Mouse (Mus musculus): Measurements from ENCODE around the gene Stxbp6.

The Stxbp6 gene

DNA sequence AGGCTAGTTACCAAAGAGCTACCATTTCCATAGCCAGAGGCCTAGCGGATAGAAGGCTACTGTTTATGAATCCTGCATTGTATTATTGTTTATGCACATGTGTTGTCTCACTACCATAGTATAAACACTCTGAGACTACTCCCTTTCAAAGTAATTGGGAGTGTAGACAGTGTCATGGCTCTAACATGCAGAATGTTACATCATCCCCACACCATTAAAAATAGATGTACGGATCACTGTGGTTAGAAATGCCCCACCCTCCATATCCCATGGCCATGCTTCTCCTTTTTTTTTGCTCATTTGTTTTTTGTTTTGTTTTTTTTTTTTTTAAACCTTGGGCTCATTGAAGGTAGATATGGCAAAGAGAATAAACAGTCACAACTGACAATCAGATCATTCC is 154.9 kb downstream of the Stxbp6 start:
- no peak for DNase-seq (ENCODE audit: low read depth, low spot score)

GRCm38 (mm10) chr12:44918929-44919328 is 155.6 kb downstream of the Stxbp6 start:
- DNase-seq (ENCODE audit: low read depth, low spot score) = no peak

GRCm38 (mm10) chr12:44913854-44914253 is 160.7 kb downstream of the Stxbp6 start:
- DNase-seq (ENCODE audit: low read depth, low spot score) = no peak

- no peak for DNase-seq (ENCODE audit: low read depth, low spot score)
Measured at GRCm38 (mm10) chr12:44908028-44908702, 166.3 kb downstream of the Stxbp6 start.

GRCm38 (mm10) chr12:44906001-44906400 is 168.5 kb downstream of the Stxbp6 start:
- no peak for DNase-seq (ENCODE audit: low read depth, low spot score)

GRCm38 (mm10) chr12:44903205-44903732 is 171.2 kb downstream of the Stxbp6 start:
- DNase-seq (ENCODE audit: low read depth, low spot score) = no peak

DNA sequence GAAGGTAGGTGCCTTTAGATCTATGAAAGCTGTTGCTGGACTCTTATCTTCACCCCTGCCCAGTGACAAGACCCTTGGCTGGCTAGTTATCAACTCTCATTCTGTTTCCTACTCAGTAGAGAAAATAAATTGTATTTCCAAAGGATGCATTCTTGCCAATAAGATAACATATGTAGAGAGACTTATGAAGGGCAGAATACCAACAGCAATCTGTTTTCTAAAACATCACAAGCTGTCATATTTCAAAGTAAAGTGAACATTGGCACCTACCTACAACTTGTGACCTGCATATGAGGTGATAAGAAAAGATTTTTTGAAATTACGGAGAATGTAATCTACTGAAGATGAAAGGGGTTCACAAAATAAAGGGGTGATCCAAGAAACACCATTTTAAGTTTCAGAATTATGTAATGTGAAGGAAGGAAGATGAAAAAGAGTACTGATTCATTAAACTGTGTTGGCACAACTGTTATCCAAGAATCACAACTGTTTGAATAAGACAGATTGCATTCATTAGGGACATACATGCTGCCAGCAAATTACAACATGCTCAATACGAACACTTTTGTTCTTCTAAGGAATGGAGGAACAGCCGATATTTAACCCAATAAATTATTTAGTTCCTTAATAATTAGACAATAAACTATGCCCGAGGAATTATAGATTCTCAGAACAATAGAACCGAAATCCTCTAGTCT is 175.2 kb downstream of the Stxbp6 start:
- DNase-seq (ENCODE audit: low read depth, low spot score) = no peak

- no peak for DNase-seq (ENCODE audit: low read depth, low spot score)
Measured at GRCm38 (mm10) chr12:44896460-44896859, 178.0 kb downstream of the Stxbp6 start.

DNA sequence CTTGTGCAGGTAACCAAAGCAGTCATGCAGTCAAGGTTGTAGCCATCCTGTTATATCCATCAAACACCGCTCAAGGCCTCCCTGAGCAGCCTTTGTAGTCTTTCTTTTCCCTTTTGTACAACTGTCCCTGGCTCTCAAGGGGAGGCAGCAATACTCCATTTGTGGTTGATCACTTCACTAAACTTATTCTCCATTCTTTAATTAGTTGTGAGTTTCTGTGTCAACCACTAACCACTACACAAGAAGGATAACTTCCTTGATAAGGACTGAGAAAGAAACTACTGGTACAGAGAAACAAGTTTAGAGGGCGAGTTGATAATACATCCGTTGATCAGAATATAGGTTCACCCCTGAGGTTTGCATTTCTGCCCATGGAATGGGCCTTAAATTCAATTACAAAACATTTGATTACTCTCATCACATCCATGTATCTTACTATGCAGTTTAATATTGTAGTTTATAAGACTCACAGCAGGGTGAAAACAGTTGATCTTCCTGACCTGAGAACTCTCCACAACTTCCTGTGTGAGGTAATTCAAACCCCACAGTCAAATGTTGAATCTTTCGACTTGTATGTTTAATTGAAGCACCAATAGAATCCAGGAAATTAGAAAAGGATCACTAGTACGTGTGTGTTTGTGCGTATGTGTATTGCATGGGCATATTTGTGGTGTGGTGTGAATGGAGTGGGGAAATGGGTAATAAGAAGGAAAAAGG is 184.7 kb downstream of the Stxbp6 start:
- DNase-seq (ENCODE audit: low read depth, low spot score) = no peak

- DNase-seq (ENCODE audit: low read depth, low spot score) = no peak
Measured at GRCm38 (mm10) chr12:44886826-44887225, 187.7 kb downstream of the Stxbp6 start.

GRCm38 (mm10) chr12:44872697-44873096 is 201.8 kb downstream of the Stxbp6 start:
- DNase-seq (ENCODE audit: low read depth, low spot score) = no peak

DNA sequence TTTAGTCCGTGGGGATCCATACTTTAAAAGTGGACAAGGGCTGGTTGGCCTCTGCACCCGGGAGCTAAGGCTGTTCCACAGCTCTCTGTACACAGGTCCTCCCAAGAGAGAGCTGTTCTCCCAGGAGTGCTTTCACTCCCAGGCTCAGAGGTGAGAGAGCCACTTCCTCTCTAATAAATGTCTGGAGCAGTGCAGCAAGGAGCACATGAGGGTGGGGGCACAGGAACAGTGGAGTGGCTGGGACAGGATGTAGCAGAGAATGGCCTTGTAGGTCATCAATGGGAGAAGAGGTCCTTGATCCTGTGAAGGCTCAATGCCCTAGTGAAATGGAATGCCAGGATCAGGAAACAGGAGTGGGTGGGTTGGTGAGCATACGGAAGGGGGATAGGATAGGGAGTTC is 209.1 kb downstream of the Stxbp6 start:
- DNase-seq (ENCODE audit: low read depth, low spot score) = no peak

DNA sequence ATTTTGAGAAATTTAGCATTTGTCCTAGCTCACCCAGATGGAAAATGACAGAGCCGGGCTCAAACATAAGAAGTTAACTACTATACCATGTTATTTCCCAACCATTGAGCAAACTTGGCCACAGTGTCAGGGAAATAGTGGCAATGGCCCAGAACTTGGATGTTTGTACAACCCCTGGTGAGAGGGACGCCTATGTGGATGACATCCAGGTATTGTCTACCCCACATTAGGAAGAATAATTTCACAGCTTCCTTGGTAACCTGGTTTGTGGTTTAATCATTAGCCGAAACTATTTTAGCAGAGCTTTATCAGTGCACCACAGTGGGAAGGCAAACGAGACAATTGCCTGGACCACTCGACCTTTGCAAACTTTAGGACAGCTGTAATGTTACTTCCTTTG is 215.1 kb downstream of the Stxbp6 start:
- no peak for DNase-seq (ENCODE audit: low read depth, low spot score)

- peak; percentile 17 for DNase-seq (ENCODE audit: low read depth, low spot score)
Measured at GRCm38 (mm10) chr12:44858110-44858885, 216.2 kb downstream of the Stxbp6 start.

DNA sequence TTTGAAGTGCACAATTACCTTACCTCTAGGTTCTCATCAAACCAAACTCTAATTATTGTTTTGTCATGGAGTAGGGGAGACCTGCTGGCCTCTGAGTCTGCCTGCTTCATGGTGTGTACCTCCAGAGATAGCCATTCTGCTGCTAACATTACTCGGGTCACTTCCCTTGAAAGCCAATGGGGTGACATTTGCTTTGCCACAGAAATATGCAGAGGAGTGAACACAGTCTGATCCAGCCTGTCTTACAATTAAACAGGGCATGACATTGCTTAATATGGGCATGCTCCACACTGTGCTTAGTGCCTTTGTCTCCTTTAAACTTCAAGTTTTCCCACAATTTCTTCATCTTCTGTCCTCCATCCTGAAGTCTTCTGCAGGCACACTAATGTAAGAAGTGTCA is 222.5 kb downstream of the Stxbp6 start:
- no peak for DNase-seq (ENCODE audit: low read depth, low spot score)

- DNase-seq (ENCODE audit: low read depth, low spot score) = no peak
Measured at GRCm38 (mm10) chr12:44850516-44850915, 224.0 kb downstream of the Stxbp6 start.

DNA sequence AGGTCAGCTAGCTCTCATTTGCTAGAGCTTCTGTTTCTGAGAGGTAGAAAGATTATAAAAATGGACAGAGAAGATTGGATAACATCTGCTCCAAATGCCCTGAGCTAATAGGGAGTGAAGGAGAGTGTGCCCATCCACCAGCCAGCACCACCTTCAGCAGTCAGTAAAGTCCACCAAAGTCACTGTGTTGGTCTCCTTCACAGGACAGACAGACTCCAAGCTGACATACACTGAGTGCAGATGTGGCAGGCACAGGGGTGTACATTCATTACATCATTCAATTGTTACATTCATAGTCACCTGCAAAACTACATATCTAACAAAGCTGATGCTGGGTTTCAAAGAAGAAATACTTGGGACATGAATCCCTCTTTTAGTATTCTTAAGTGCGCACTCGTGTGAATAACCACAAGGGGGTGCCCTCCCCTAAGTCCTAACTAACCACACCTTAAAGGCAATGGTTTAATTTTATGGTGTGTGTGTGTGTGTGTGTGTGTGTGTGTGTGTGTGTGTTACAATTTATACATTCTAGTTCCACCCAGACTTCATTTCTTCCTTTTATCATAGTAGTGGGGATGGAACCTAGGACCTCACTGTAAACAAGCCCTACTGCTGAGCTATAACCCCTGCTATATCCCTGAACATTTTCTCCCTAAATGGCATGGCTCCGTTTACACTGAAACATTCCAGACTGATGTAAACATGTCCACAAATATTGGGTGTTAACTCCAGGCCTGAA is 225.9 kb downstream of the Stxbp6 start:
- DNase-seq (ENCODE audit: low read depth, low spot score) = peak; percentile 51

GRCm38 (mm10) chr12:44840585-44840984 is 233.9 kb downstream of the Stxbp6 start:
- no peak for DNase-seq (ENCODE audit: low read depth, low spot score)

GRCm38 (mm10) chr12:44839594-44840373 is 234.7 kb downstream of the Stxbp6 start:
- DNase-seq (ENCODE audit: low read depth, low spot score) = peak; percentile 64

DNA sequence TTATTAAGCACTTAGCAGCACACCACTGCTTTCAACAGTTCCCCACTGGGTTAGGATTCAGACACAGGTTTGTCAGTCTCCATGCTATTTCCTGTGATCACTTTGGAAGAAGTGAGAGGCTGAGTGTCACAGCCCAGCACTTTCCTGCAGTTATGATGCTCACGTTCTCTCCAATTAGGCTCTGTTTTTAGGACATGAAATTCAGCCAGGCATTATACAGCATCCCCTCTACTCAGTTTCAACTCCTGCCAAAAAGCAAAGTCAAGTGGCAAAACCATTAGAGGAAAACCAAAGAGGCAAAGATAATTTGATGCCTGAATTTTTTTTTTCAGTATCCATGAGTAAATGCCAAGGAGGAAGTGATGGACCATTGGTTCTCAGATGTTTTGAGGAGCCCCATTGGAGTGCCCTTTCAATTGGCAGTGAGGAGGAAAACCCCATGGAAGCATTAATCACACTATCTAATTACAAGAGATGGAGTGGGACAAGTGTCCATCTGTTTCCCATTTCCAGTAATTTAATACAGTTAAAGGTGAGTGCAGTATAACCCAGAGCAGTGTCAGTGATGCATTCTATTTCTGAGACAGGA is 238.5 kb downstream of the Stxbp6 start:
- peak; percentile 11 for DNase-seq (ENCODE audit: low read depth, low spot score)
